Mouse (Mus musculus): ENCODE data around the gene Slco1c1. TPM values are rescaled to one million over a fixed set of nuclear protein-coding genes. Genes with fewer than 3 reads are reported as not detected.
"Not testable (repeated sequence)": the region's sequence is repeated elsewhere in the genome, so short reads cannot be mapped to it uniquely, and the experiment has no call there.

Gene Slco1c1
- total RNA-seq, 2 experiments from 2014 or later, result not detected

DNA sequence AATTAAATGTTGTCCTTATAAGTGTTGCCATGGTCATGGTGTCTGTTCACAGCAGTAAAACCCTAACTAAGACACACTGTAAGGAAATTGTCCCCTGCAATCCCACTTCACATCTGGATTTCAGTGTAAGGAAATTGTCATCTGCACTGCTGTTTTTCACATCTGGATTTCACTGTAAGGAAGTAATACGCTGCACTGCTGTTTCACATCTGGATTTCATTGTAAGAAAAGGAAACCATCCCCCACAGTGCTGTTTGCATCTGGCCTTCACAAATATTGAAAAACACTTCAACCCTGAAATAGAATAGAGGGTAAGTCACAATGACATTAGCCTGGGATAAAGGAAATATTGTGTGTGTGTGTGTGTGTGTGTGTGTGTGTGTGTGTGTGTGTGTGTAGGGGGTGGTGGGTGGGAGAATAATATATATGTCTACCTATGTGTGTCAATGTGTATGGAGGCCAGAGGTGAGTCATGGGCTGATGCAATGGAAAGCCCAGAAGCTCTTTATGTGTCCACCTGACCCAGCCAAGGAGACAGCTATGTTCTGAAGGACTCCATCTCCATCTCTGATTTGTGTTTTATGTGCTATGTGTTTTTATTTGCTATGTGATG lies 60.7 kb downstream of the Slco1c1 start:
- no peak for ATAC-seq (replicated peaks; ENCODE audit: poor library complexity, severe bottlenecking)

DNA sequence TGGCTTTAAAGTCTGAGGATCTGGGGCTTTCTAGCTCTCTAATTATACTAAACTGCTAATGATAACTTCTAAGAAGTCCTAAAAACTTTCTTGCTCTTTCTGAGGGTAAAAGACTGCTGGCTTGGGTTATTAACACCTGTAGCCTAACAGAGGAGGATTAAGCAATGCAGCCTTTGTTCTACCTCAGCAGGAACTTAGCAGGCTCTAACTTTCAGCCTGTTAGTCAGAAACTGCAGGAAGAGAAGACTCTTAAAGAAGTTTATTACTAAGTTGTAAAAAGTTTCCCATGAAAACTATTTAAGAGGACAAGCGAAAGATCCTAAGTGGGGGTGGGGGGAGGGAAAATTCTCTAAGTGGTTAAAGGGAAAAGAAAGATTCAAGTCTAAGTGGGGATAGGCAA lies 65.8 kb downstream of the Slco1c1 start:
- no peak for ATAC-seq (replicated peaks; ENCODE audit: poor library complexity, severe bottlenecking)

DNA sequence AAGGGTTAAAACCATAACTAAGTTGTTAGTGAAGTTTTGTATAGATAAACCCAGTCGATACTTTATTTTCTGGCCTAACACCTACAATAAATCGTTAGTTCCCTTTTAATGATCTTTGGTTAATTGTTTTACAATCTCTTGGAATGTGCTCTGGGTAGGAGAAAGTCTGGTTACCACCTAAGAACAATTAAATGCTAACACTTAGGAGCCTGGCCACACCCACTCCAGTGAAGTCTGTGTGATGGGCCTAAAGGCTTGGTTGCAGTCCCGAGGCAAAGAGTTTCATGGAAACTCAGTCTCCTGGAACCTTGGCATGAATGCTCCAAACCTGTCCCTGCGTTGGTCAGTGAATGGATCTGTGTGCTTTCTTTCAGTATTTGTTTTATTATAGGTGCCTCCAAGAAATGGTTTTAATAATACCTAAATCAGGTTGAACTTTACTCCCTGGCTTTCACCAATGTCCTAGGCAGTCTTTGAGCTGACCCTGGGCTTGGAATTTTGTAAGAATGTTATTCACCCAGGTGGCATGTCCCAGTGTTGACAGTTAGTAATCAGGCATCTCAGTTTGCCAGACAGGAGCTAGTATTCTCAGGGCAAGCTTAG lies 66.5 kb downstream of the Slco1c1 start:
- not testable (repeated sequence) for ATAC-seq (replicated peaks; ENCODE audit: poor library complexity, severe bottlenecking)

DNA sequence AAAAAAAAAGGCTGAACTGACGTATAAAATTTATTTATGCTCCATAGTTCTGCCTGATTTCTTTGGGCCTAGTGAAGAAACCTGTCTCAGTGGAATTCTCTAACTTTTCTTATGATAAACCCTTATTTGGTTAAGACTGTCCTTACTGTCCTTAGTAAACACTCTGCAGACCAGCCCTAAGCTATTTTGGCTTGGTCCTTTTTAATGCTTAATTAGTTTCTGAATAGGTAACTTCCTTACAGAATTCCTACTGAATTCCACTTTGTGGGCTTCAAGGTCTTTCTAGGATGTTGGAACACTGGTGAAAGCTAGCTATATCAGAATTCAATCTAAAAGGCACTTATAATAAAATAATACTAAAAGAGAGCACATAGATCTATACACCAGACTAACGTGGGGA lies 71.9 kb downstream of the Slco1c1 start:
- ATAC-seq (replicated peaks; ENCODE audit: poor library complexity, severe bottlenecking), result no peak

DNA sequence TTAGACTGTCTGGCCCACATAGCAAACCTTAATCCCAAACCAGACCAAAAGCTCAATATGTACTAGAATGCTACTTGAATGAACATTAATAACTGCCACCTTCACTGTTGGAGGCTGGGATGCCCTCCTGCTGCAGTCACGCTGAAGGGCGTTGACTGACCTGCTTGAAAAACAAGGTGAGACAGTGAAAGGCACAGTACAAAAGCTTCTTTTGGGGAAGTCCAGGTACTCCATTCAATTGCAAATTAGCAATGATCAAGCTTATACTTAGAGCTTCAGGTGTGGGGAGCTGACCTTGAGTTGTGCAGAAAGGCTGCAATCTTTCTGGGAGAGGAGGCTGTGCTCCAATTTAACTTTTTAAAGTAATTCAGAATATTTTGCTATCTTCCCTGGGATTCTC lies 72.9 kb downstream of the Slco1c1 start:
- no peak for ATAC-seq (replicated peaks; ENCODE audit: poor library complexity, severe bottlenecking)

DNA sequence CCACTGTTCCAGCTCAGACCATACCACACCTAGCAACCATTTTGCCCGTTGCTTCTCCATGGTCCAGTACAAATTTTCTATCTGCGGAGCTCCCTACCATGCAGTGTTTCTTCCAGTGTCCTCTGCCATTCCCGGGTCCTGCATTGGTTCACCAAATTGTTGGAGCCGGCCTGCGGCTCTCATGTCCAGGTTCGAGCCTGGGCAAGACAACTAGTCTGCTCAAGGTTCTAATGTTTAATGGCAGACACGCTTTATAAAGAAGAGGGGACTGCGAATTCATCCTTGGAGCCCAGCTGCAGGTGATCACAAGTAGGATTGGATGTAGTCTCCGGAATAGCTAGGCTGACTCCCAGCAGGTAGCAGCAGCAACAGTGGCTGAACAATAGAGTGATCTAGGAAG lies 76.8 kb downstream of the Slco1c1 start:
- ATAC-seq (replicated peaks; ENCODE audit: poor library complexity, severe bottlenecking), result no peak

DNA sequence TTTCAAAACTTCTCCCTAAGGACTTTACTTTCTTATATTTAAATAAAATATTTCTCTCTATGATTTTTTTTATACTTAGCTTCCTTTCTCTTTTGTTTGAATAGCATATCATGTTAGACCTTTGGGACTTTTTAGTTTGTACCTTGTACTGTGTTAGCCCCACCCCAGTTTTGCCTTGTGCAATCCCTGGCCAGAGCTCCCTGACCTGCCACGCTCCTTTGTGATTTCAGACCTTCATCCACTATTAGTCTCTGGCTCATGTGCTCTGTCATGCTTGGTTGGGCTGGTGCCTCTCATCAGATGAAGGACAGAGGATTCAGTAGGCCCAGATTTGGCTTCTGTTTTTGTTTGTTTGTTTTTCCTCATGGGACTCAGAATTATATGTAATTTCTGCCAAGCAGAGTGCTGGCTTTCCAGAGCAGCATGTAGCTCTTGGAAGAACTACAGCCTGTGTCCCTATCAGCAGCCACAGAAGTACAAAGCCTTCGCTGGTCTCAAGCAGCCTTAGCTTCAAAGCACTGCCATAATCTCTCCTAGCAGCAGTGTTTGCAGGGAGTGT lies 86.6 kb downstream of the Slco1c1 start:
- no peak for ATAC-seq (replicated peaks; ENCODE audit: poor library complexity, severe bottlenecking)

DNA sequence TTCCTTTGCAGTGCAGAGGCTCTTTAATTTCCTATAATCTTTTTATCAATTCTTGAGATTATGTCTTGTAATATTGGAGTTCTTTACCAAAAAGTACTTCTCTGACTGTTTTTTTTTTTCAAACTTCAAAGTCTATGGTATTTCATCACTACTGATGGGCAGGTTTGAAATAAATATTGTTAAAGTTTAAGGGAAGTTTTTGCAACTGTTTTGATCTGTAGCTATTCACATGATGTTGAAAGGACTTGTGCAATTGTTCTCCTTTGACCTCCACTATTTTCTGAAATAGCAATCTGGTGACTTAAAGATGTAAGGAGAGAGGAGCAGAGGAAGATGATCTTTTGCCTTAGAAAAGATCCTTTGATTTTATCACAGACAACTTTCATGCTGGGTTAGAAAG lies 89.8 kb downstream of the Slco1c1 start:
- no peak for ATAC-seq (replicated peaks; ENCODE audit: poor library complexity, severe bottlenecking)

DNA sequence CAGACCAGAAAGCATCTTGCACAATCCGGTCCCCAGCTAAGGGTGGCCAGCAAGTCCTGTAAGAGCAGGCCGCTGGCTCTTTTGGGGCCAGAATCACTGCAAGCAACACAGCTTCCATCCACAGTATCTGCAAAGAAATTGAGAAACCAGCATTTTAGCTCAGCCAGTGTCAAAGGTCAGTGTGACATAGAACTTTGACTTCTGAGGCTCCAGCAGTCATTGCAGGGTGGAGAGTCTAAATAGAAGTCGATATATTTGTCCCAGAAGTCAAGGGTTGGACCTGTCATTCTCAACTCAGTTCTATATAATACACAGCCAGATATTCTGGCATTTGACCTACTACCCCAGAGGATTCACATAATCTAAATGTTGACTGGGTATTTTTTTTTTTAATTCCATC lies 91.2 kb downstream of the Slco1c1 start:
- no peak for ATAC-seq (replicated peaks; ENCODE audit: poor library complexity, severe bottlenecking)

Other genes with a start within 250 kb of the Slco1c1 start
- not detected in 2 replicates for gene Slco1b2, start 105.2 kb downstream of the Slco1c1 start, total RNA-seq (2014; fragmentation: Nextera tagmentation)
- not detected in 2 replicates for gene Slco1b2, start 105.2 kb downstream of the Slco1c1 start, total RNA-seq (2017)
- not detected in 2 replicates for gene Gm5724, start 249.4 kb downstream of the Slco1c1 start, total RNA-seq (2014; fragmentation: Nextera tagmentation)
- gene Gm5724, start 249.4 kb downstream of the Slco1c1 start, total RNA-seq (2017), result not detected in 2 replicates